Mouse (Mus musculus): ENCODE measurements around the gene Mrln.

- TF ChIP-seq CTCF (IDR thresholded peaks at IDR 0.05; ENCODE audit: borderline replicate concordance, extremely low read depth, insufficient read depth, insufficient read length) (no peak), POLR2A (IDR thresholded peaks at IDR 0.05; ENCODE audit: borderline replicate concordance, extremely low read depth, insufficient read depth, insufficient read length, poor library complexity, severe bottlenecking) (no peak)
These were observed 6.5 kb upstream of the Mrln start for GRCm38 (mm10) chr10:70198012-70198411.
